Mouse (Mus musculus): ENCODE results near the gene Gm28041.
"Not testable (repeated sequence)": the region's sequence is repeated elsewhere in the genome, so short reads cannot be mapped to it uniquely, and the experiment has no call there.

Gm28041 gene

GRCm38 (mm10) chr13:67375050-67375911 is at the start of gene Gm28041, which contains the start of gene Zfp456:
Gene Gm28041, minus strand, starts transcription at chr13:67375733.
Gene Zfp456, minus strand, starts transcription at chr13:67375810.
- DNase-seq = peak; percentile 78 to 83

- DNase-seq = not testable (repeated sequence)
Observed at GRCm38 (mm10) chr13:67422532-67422931, 47.0 kb upstream of the Gm28041 start.

- DNase-seq = peak; percentile 55 to 63
Observed at GRCm38 (mm10) chr13:67421207-67421857, 45.8 kb upstream of the Gm28041 start, which contains the start of gene Zfp459. Gene Zfp459, minus strand, starts transcription at chr13:67421418.

DNA sequence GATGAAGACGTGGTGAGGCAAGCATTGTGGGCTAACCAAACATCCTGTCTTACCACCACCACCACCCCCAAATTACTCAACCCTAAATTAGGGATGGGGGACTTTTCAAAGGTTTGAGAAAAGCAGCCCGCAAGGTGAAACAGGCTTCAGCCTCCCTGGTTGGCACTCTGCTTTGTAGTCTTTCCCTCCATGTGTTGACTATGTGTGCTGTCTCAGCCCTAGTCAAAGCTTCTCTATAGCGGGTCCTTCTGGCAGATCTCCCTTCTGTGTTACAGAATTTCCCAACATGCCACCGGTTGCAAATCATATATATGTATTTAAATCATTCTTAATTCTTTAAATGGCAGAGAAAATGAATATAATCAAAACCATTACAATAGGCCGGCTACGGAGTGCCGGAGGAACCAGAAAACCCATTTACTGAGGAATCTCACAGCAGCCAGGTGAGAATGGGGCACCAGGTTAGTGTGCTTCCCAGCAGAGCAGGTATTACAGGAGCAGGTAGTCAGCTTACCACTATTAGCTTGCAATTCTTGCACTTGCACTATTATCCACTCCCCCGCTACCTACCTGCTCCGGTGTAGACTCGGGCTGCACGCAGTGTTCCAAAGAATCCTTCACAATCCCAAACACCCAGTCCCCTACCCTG is 45.1 kb upstream of the Gm28041 start:
- DNase-seq = no peak

- no peak for DNase-seq
Observed at GRCm38 (mm10) chr13:67416811-67417210, 41.3 kb upstream of the Gm28041 start.

- DNase-seq = no peak
Observed at GRCm38 (mm10) chr13:67415759-67416158, 40.2 kb upstream of the Gm28041 start.

- peak in 1 of 2 experiments; percentile 9 for DNase-seq
Observed at GRCm38 (mm10) chr13:67413634-67414033, 38.1 kb upstream of the Gm28041 start.

GRCm38 (mm10) chr13:67399183-67399903 is 23.8 kb upstream of the Gm28041 start, which contains the start of gene Zfp429:
Gene Zfp429, minus strand, starts transcription at chr13:67399819.
- peak; percentile 79 to 82 for DNase-seq

GRCm38 (mm10) chr13:67376255-67376654 is 722 bp upstream of the Gm28041 start:
- DNase-seq = not testable (repeated sequence)

- DNase-seq = peak; percentile 92 to 94
Observed at GRCm38 (mm10) chr13:67360131-67360744, 15.3 kb downstream of the Gm28041 start, which contains the start of the genes Gm28044 and Zfp953. Gene Gm28044, minus strand, starts transcription at chr13:67360536. Gene Zfp953, minus strand, starts transcription at chr13:67360605.

DNA sequence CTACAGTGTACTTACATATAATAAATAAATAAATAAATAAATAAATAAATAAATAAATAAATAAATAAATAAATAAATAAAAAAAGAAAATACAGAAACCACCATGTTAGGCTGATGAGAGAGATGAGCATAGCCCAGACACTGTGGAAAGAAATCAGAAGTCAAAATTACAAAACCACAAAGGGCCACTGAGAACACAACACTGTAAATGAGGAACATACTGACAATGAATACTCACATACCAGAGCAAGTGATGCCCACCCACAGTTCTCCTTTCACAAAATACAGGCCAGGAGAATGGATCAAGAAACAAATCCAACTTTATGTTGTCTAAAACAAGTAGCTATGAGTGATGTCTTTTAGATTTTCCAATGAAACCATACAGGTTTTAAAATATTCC is 23.7 kb downstream of the Gm28041 start:
- DNase-seq = no peak

- DNase-seq = no peak
Observed at GRCm38 (mm10) chr13:67343422-67343821, 32.1 kb downstream of the Gm28041 start.

DNA sequence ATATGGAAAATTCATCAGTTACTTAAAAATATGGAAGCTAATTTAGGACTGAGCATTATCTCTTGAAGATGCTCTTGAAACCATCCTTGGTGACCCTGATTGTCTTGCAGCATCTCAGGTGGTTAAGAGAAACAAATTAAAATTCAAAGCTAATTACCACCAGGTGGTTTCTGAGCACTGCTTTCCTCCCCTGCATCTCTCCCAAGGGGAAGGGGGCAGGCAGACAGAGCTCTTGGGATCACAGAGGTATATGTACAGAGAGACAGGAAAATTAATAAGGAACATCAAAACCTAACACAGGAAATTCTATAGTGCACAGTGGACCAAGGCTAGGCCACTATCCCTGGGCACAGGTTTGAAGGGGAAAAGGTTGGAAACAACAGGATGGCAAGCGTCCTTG is 42.7 kb downstream of the Gm28041 start:
- DNase-seq = peak in 1 of 2 experiments; percentile 2

DNA sequence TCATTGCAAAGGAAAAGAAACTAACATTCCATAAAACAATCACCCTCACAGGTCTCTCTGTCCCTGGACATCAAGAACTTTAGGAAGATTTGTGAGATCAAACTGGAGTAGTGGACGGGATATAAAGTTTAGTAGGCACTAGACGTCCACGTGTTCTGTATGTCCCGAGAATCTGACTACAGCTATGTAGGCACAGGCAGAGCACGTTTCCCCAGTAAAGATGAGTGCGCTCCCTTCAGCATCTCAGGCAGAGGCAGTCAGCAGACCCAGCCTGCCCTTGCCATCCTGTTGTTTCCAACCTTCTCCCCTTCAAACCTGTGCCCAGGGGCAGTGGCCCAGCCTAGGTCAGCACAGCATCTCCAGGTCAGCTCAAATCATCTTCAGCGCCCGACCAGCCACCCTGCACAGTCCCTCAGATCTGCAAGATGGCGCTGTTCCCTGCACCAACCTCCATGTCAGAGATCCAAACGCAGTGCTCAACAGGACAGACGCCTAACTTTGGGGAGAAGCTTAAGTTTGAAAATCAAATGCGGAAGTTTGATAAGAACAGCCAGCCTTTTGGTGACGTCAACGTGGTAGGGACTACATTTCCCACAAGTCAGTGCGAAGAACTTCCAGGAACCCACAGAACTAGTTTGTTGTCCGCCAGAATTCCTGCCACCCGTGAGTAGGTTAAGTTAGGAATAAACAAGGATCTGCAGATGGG is 43.4 kb downstream of the Gm28041 start, which contains the start of gene Zfp595:
Gene Zfp595, minus strand, starts transcription at position 552 of the 706 bp plus-strand sequence.
- DNase-seq = peak; percentile 84 to 86

DNA sequence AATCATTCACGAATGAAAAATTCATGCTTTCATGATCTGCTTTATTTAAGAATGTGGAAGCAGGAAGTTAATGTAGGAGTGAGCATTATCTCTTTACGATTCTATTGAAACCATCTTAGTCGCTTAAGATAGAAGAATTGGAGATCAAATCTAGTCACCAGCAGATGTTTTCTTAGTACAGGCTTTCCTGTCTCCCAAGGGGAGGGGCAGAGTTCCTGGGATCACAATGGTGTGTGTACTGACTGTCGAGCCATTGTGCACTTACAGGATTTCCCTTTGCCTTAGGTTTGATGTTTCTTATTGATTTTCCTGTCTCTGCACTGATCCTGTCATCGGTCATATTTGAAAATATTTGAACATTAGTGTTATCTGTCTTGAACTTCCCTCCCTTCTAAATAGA is 68.8 kb downstream of the Gm28041 start:
- peak in 1 of 2 experiments; percentile 16 for DNase-seq

DNA sequence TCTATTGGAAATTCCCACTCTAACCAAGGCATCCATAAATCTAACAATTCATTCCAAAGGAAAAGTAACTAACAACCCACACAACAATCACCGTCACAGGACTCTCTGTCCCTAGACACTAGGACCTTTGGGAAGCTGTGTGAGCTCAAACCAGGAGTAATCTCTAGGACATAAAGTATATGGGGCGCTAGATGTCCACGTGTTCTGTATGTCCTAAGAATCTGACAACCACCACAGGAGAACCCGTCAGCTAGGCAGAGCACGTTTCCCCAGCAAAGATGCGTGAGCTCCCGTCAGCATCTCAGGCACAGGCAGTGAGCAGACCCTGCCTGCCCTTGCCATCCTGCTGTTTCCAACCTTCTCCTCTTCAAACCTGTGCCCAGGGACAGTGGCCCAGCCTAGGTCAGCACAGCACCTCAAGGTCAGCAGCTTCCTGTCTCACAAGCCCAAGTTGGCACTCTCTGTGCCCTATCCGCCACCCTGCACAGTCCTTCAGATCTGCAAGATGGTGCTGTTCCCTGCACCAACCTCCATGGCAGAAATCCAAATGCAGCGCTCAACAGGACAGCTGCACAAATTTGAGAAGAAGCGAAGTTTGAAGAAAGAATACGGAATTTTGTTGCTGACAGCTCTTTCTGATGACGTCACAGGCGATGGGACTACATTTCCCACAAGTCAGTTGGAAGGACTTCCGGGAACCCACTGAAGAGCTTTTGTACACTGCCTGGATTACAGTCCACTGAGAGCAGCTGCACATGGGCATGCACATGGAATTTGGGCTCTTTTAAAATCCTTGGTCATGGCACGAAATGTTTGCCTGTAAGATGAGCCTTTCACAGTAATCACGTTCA is 69.5 kb downstream of the Gm28041 start, which contains the start of gene Zfp457:
Gene Zfp457, minus strand, starts transcription at position 664 of the 851 bp plus-strand sequence.
- peak; percentile 89 for DNase-seq
